Mouse (Mus musculus) ES-E14 (cell line): ENCODE data around the gene Tcaim. TPM values are rescaled to one million over a fixed set of nuclear protein-coding genes. Genes with fewer than 3 reads are reported as not detected.

Source experiments
- DNase-seq: peaks from one replicate; pipeline ENCODE4 v3.0.0-alpha.2; 2013; ENCODE audit warnings: low read depth, low spot score
- H3K27ac ChIP-seq: 2 replicates; pipeline ENCODE4 v1.5.1; 2012; ENCODE audit warnings: low read depth, mild to moderate bottlenecking, low read length, moderate library complexity, mixed read lengths; ENCODE audit not compliant: poor library complexity, insufficient read depth, severe bottlenecking
- H3K36me3 ChIP-seq: 2 replicates; pipeline ENCODE4 v1.6.1; 2012; ENCODE audit warnings: mild to moderate bottlenecking, low read length, moderate library complexity, mixed read lengths; ENCODE audit not compliant: control insufficient read depth, poor library complexity, insufficient read depth, severe bottlenecking
- H3K4me1 ChIP-seq, 2 experiments: fragments of 150-350 bp in 1 of 2; sonication (generic) in 1 of 2; 2 replicates each; pipeline ENCODE4 v1.6.1; 2012; ENCODE audit warnings: low read length in 2 of 2, mild to moderate bottlenecking in 1 of 2, mixed read lengths in 1 of 2; ENCODE audit not compliant: control insufficient read depth in 2 of 2, insufficient read depth in 2 of 2, poor library complexity in 1 of 2
- H3K4me3 ChIP-seq, 2 experiments: fragments of 150-350 bp in 1 of 2; sonication (generic) in 1 of 2; 2 replicates each; pipeline ENCODE4 v1.5.1; 2012; ENCODE audit warnings: low read length in 2 of 2, low read depth in 1 of 2, mild to moderate bottlenecking in 1 of 2, mixed read lengths in 1 of 2; ENCODE audit not compliant: insufficient read depth in 1 of 2, poor library complexity in 1 of 2, severe bottlenecking in 1 of 2
- H3K9ac ChIP-seq: 2 replicates; pipeline ENCODE4 v1.6.1; 2012; ENCODE audit warnings: low read depth, mild to moderate bottlenecking, low read length, mixed read lengths; ENCODE audit not compliant: poor library complexity, insufficient read depth, severe bottlenecking
- H3K9me3 ChIP-seq: fragments of 150-350 bp; sonication (generic); 2 replicates; pipeline ENCODE4 v1.6.1; 2012; ENCODE audit warnings: low read depth, mild to moderate bottlenecking, low read length; ENCODE audit not compliant: control insufficient read depth, insufficient read depth
- CHD2 ChIP-seq: IDR thresholded peaks from 2 replicates; pipeline ENCODE4 v1.6.1; 2014; ENCODE audit warnings: mild to moderate bottlenecking, low read depth, low read length, inconsistent platforms
- HCFC1 ChIP-seq: IDR thresholded peaks from 2 replicates; pipeline ENCODE4 v1.6.1; 2012; ENCODE audit warnings: low read length, inconsistent platforms, borderline replicate concordance; ENCODE audit not compliant: insufficient read depth
- MAFK ChIP-seq: IDR thresholded peaks from 2 replicates; pipeline ENCODE4 v1.6.1; 2014; ENCODE audit warnings: mild to moderate bottlenecking, low read depth, low read length, inconsistent platforms; ENCODE audit not compliant: insufficient read depth
- ZC3H11A ChIP-seq: IDR thresholded peaks from 2 replicates; pipeline ENCODE4 v1.6.1; 2012; ENCODE audit warnings: low read depth, mild to moderate bottlenecking, inconsistent platforms, low read length, borderline replicate concordance
- ZNF384 ChIP-seq: IDR thresholded peaks from 2 replicates; pipeline ENCODE4 v1.6.1; 2012; ENCODE audit warnings: low read depth, low read length, inconsistent platforms
- in situ Hi-C, 2 experiments: fragments of 600-800 bp; cut with MboI; formaldehyde crosslinking; loops; one replicate each; pipeline ENCODE4 v1.15.1; 2025; ENCODE audit warnings: low sequenced_read_pairs in 2 of 2, inconsistent platforms in 1 of 2; ENCODE audit not compliant: unreplicated experiment in 2 of 2
- total RNA-seq: library from RNA; depleted of rRNA; stranded (reverse); fragments of 300-350 nt; gene quantifications from 2 replicates; pipeline ENCODE4 v1.2.3, GENCODE M21; 2012

Gene Tcaim
- total RNA-seq, 1 experiment: 4.5 TPM

DNA sequence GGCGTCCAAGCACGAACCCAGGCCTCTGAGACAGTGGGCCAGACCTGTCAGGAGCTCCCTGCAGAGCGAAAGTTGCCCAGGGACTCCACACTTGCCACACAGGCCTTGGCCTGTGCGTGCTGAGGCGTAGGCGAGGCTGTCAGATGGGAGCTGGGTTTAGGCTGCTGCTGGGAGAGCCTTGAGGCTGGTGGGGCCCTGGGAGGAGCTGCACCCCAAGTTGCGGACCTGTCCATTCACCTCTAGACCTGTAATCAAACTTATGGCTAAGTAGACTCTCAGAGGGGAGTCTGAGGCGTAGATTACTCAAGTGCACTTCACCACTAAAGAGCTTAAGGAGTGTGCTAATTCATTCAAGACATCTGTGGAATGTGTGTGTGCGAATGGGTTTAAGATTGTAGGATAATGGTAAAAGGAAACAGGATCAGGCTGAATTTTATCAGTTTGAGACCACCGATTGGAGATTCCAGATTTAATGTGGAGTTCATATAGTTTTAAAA lies 554 bp downstream of the Tcaim start:
- DNase-seq: no peak
- peak overlapping the region; percentile 85 to 100 for H3K4me3 ChIP-seq
- H3K9me3 ChIP-seq: no peaks in the 10 kb centered on the region
- H3K9ac ChIP-seq: peak overlapping the region; percentile 83
- TF ChIP-seq ZNF384 (no peak), HCFC1 (no peak), ZC3H11A (no peak), MAFK (no peak), CHD2 (no peak)
- in situ Hi-C loops: no loop called here
- no peaks in the 10 kb centered on the region for H3K36me3 ChIP-seq
- 0 out of 2 replicates have a peak overlapping the region, but pooled peaks have one; percentile 27 for H3K27ac ChIP-seq
- peaks cover 2 to 4% of the 10 kb centered on the region in 2 experiments; a peak in 2 of 4 replicates for H3K4me1 ChIP-seq

DNA sequence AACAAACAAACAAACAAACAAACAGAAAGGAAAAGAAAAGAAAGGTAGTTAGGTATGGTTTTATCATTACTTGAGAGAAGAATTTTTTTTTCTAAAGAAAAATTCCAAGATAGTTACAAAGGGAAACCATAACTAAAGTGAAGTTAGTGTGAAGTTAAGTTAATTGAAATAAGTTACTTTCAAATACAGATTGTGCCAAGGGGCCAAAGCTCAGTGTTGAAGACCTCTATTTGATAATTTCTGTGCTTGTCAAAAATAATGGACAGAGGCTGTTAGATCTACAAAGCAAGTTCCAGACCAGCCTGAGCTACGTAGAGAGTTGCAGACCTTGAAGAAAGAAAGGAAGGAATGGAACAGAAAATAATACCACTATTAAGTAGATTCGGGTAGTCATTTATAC lies 1.8 kb downstream of the Tcaim start:
- no peak overlapping the region for H3K27ac ChIP-seq
- H3K4me1 ChIP-seq: peaks cover 2 to 4% of the 10 kb centered on the region in 2 experiments; a peak in 2 of 4 replicates
- TF ChIP-seq ZC3H11A (no peak), HCFC1 (no peak), ZNF384 (no peak), MAFK (no peak), CHD2 (no peak)
- H3K36me3 ChIP-seq: no peaks in the 10 kb centered on the region
- no peak overlapping the region for H3K4me3 ChIP-seq
- no peaks in the 10 kb centered on the region for H3K9me3 ChIP-seq
- no peak for DNase-seq
- in situ Hi-C loops: no loop called here
- no peak overlapping the region for H3K9ac ChIP-seq

DNA sequence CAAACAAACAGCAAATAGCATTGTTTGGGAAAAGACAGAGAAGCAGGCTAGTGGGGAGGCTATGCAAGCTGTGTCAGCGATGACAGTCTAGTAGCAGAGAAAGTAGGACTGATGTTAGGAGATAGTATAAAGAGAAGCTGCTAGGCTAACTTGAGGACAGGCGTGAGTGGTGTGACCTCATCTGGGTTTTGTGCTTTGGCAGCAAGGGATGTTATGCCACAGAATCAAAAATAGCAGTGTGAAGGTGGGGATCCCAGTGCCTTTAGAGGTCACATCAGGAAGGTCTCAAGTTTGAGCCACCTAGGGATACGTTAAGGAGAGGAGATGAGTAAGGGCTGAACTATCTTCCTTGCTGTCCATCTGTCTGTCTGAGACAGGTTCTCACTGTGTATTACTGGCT lies 4.9 kb downstream of the Tcaim start:
- no peak for DNase-seq
- Histone ChIP-seq H3K27ac (no peak overlapping the region), H3K9ac (no peak overlapping the region), H3K4me3 (no peak overlapping the region), H3K9me3 (no peaks in the 10 kb centered on the region), H3K36me3 (no peaks in the 10 kb centered on the region), H3K4me1 (peaks cover 0 to 2% of the 10 kb centered on the region in 2 experiments; a peak in 1 of 4 replicates)
- TF ChIP-seq ZC3H11A: no peak
- no peak for TF ChIP-seq CHD2
- no peak for TF ChIP-seq MAFK
- no peak for TF ChIP-seq HCFC1
- TF ChIP-seq ZNF384: no peak
- in situ Hi-C loops: no loop called here

DNA sequence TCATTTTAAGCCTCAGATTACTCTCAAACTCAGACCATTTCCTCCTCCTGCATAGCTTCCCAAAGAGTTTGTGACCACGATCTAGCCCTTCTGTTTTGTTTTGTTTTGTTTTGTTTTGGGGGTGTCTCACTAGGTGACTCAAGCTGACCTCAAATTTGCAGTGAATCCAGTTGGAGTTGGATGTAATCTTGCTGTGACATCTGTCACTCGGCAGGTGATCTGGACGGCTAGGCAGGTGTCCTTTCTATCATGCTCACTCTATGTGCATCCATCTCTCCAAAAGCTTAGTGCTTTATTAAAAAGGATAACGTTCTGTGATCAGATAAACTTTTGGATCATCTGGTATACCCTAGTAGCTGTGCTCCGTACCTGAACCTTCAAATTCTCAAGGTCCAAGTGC lies 7.0 kb downstream of the Tcaim start:
- Histone ChIP-seq H3K9me3 (no peaks in the 10 kb centered on the region), H3K4me3 (no peak overlapping the region), H3K4me1 (no peaks in the 10 kb centered on the region), H3K36me3 (no peaks in the 10 kb centered on the region), H3K9ac (no peak overlapping the region), H3K27ac (no peak overlapping the region)
- DNase-seq: no peak
- in situ Hi-C loops: no loop called here
- no peak for TF ChIP-seq HCFC1
- TF ChIP-seq ZC3H11A: no peak
- no peak for TF ChIP-seq ZNF384
- TF ChIP-seq MAFK: no peak
- no peak for TF ChIP-seq CHD2
